Mouse (Mus musculus) stomach, embryonic 15.5 days (tissue): Measurements from ENCODE around the gene Slain2. TPM values are rescaled to one million over a fixed set of nuclear protein-coding genes. Genes with fewer than 3 reads are reported as not detected.
"Not testable (repeated sequence)": the region's sequence is repeated elsewhere in the genome, so short reads cannot be mapped to it uniquely, and the experiment has no call there.

ENCODE experiments used
- ATAC-seq: fragments of 200-750 bp; cut with Nextera tagmentation; 2 replicates; pipeline ENCODE4 v1.8.0; 2017; ENCODE audit warnings: low read depth, moderate number of reproducible peaks, moderate TSS enrichment; ENCODE audit not compliant: insufficient read depth, low FRiP score
- H3K27ac ChIP-seq: fragments of 300-500 bp; sonication (generic); 2 replicates; pipeline ENCODE4 v1.5.1; 2015; ENCODE audit warnings: mild to moderate bottlenecking, inconsistent platforms
- H3K27me3 ChIP-seq: fragments of 300-500 bp; sonication (generic); replicated peaks from 2 replicates; pipeline ENCODE4 v1.6.1; 2015; ENCODE audit warnings: inconsistent platforms
- H3K36me3 ChIP-seq: fragments of 300-500 bp; sonication (generic); 2 replicates; pipeline ENCODE4 v1.6.1; 2015; ENCODE audit warnings: inconsistent platforms
- H3K4me1 ChIP-seq: fragments of 300-500 bp; sonication (generic); 2 replicates; pipeline ENCODE4 v1.6.1; 2015; ENCODE audit warnings: inconsistent platforms
- H3K4me2 ChIP-seq: fragments of 300-500 bp; sonication (generic); 2 replicates; pipeline ENCODE4 v1.6.1; 2015; ENCODE audit warnings: mild to moderate bottlenecking, inconsistent platforms
- H3K4me3 ChIP-seq: fragments of 300-500 bp; sonication (generic); replicated peaks from 2 replicates; pipeline ENCODE4 v1.5.1; 2015; ENCODE audit warnings: inconsistent platforms
- H3K9ac ChIP-seq: fragments of 300-500 bp; sonication (generic); 2 replicates; pipeline ENCODE4 v1.6.1; 2015; ENCODE audit warnings: inconsistent platforms
- H3K9me3 ChIP-seq: fragments of 300-500 bp; sonication (generic); 2 replicates; pipeline ENCODE4 v1.6.1; 2016; ENCODE audit warnings: inconsistent platforms
- WGBS: fragments of 180-500 bp; shearing (Covaris S2); methylation state at CpG from one replicate; pipeline ENCODE4 v1.1.7; 2015; 5-methylcytosine and 5-hydroxymethylcytosine counted together
- polyA plus RNA-seq: library from polyadenylated mRNA; unstranded; fragments of >200 nt; fragmentation: Nextera tagmentation; extraction: Ambion mirVana; gene quantifications from 2 replicates; pipeline ENCODE4 v1.2.1, GENCODE M21; 2015

Gene Slain2
- polyA plus RNA-seq, 1 experiment from 2014 or later = 15.2 TPM

GRCm38 (mm10) chr5:72922796-72923195 is 8.7 kb downstream of the Slain2 start:
- Histone ChIP-seq H3K4me2 (no peak overlapping the region), H3K4me3 (no peak overlapping the region), H3K4me1 (no peaks in the 10 kb centered on the region), H3K9ac (no peak overlapping the region), H3K36me3 (no peaks in the 10 kb centered on the region), H3K27me3 (no peaks in the 10 kb centered on the region), H3K27ac (no peak overlapping the region), H3K9me3 (no peaks in the 10 kb centered on the region)
- WGBS = 90% methylated on average over 3 of the region's 3 CpGs
- no peak for ATAC-seq

DNA sequence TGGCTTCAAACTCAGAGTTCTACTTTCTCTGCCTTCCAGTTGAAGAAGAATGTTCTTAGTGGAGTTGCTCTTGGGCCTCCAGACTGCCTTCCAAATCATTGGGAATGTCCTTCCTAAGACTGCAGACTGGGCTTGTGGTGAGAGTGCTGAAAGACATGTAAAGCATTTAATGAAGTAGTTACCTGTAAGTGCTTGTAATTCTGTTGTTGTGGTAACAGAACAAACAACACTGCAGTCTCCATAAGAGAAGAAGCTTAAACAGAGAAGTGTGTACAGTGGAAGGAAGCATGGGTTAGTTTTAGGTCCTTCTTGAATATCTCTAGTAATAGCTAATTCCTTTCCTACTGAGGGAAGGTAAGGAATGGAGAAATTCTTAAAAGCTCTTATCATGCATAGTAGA is 13.0 kb downstream of the Slain2 start:
- Histone ChIP-seq H3K36me3 (no peaks in the 10 kb centered on the region), H3K4me3 (no peak overlapping the region), H3K27me3 (no peaks in the 10 kb centered on the region), H3K9ac (no peak overlapping the region), H3K27ac (no peak overlapping the region), H3K4me2 (no peak overlapping the region), H3K9me3 (no peaks in the 10 kb centered on the region), H3K4me1 (no peaks in the 10 kb centered on the region)
- ATAC-seq = no peak

DNA sequence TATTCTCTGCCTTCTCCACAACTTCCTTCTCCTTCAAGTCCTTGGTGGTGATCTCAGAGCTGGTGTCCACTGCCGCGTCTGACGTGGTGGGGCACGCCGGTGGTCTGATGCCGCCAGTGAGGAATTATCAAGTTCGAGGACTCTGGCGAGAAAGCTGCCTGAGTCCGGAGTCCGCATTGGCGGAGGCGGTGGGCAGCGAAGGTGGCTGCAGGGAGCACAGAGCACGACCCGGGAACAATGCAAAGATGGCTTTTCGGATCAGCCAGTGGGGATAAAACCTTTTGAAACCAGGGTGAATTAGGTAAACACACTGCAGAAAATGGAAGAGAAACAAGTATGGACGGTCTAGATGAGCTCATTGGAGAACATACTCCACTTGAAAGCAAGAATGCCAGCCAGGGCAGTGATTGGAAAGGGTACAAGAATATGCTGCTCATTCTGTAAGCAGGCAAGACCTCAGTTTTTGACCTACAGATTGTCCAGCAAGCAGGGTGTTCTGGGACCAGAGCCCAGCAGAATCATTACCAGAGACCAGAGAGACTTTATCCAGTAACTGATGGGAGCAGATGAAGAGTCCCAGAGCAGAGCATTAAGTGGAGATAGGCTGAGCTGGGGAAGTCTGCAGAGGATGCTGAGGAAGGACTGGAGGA is 19.0 kb downstream of the Slain2 start:
- no peak for ATAC-seq
- H3K4me2 ChIP-seq = no peak overlapping the region
- no peak overlapping the region for H3K27ac ChIP-seq
- H3K9ac ChIP-seq = no peak overlapping the region
- H3K27me3 ChIP-seq = no peaks in the 10 kb centered on the region
- no peaks in the 10 kb centered on the region for H3K4me1 ChIP-seq
- no peak overlapping the region for H3K4me3 ChIP-seq
- no peaks in the 10 kb centered on the region for H3K36me3 ChIP-seq
- 90% methylated on average over 17 of the region's 17 CpGs for WGBS
- no peaks in the 10 kb centered on the region for H3K9me3 ChIP-seq

- not testable (repeated sequence) for H3K4me1 ChIP-seq, H3K27me3 ChIP-seq, H3K27ac ChIP-seq, H3K4me3 ChIP-seq, ATAC-seq, H3K9me3 ChIP-seq, H3K36me3 ChIP-seq, H3K9ac ChIP-seq, H3K4me2 ChIP-seq
- whole genome bisulfite sequencing = 93% methylated on average over 3 of the region's 3 CpGs
These were observed 24.3 kb downstream of the Slain2 start for GRCm38 (mm10) chr5:72938421-72938820.

- Histone ChIP-seq H3K9ac (no peak overlapping the region), H3K36me3 (no peaks in the 10 kb centered on the region), H3K27me3 (no peaks in the 10 kb centered on the region), H3K4me2 (no peak overlapping the region), H3K4me1 (no peaks in the 10 kb centered on the region), H3K27ac (no peak overlapping the region), H3K4me3 (no peak overlapping the region), H3K9me3 (no peaks in the 10 kb centered on the region)
- WGBS = 93% methylated on average over 2 of the region's 2 CpGs
- ATAC-seq = no peak
These were observed 25.2 kb downstream of the Slain2 start for GRCm38 (mm10) chr5:72939311-72939710.

DNA sequence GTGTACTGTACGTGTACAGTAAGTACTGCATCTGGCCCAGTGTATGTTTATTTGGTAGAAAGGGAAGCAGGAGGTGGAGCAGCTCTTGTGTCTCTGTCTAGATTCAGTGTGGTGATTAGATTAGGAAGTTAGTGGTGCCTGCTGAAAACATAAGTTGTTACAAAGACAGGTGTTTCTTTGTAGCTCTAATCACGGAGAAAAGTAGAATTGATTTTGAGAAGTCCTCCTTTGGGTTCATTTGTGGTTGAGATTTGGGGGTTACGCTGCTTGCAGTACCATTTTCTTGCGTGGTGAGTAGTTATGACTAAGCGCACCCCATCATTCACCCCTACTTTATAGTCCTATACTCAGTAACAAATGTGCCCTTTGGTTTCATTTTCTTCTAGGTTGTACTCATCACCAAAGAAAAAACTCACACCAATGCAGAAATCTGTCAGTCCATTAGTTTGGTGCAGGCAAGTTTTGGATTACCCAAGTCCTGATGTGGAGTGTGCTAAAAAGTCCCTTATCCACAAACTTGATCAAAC is 26.9 kb downstream of the Slain2 start:
- no peaks in the 10 kb centered on the region for H3K9me3 ChIP-seq
- no peak overlapping the region for H3K27ac ChIP-seq
- H3K4me3 ChIP-seq = no peak overlapping the region
- H3K27me3 ChIP-seq = no peaks in the 10 kb centered on the region
- H3K4me1 ChIP-seq = no peaks in the 10 kb centered on the region
- no peak overlapping the region for H3K4me2 ChIP-seq
- H3K36me3 ChIP-seq = no peaks in the 10 kb centered on the region
- no peak overlapping the region for H3K9ac ChIP-seq
- ATAC-seq = no peak
- 79% methylated on average over 5 of the region's 5 CpGs for WGBS

DNA sequence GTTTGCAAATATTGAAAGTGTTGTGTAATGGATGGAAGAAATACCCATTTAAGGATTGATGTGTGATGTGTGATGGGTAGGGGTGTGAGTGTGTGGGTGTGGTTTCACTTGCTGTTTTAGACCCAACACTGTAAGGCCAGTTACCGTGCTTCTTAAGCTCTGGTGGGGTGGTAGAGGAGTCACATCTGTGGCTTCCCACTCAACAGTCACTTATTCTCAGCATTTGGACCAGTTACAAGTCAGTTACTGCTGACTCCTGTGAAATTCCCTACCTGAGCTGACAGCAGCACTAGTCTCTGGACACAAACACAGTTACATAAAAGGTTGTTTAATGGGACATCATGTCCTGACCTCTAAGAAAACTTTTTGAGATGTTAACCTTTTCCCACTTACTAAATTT is 34.0 kb downstream of the Slain2 start:
- no peak for ATAC-seq
- 80% methylated on average over 1 of the region's 1 CpGs for WGBS
- Histone ChIP-seq H3K27ac (no peak overlapping the region), H3K9ac (no peak overlapping the region), H3K4me1 (no peaks in the 10 kb centered on the region), H3K36me3 (no peaks in the 10 kb centered on the region), H3K4me3 (no peak overlapping the region), H3K27me3 (no peaks in the 10 kb centered on the region), H3K4me2 (no peak overlapping the region), H3K9me3 (no peaks in the 10 kb centered on the region)

- no peak overlapping the region for H3K27ac ChIP-seq
- no peak overlapping the region for H3K9ac ChIP-seq
- H3K4me2 ChIP-seq = no peak overlapping the region
- H3K4me1 ChIP-seq = no peaks in the 10 kb centered on the region
- no peak overlapping the region for H3K4me3 ChIP-seq
- no peak for ATAC-seq
- H3K36me3 ChIP-seq = no peaks in the 10 kb centered on the region
- H3K9me3 ChIP-seq = no peaks in the 10 kb centered on the region
- 87% methylated on average over 2 of the region's 2 CpGs for WGBS
- no peaks in the 10 kb centered on the region for H3K27me3 ChIP-seq
These were observed 36.1 kb downstream of the Slain2 start for GRCm38 (mm10) chr5:72950252-72950651.

- Histone ChIP-seq H3K4me2 (no peak overlapping the region), H3K27ac (no peak overlapping the region), H3K9ac (no peak overlapping the region), H3K36me3 (no peaks in the 10 kb centered on the region), H3K9me3 (no peaks in the 10 kb centered on the region), H3K4me3 (no peak overlapping the region), H3K27me3 (no peaks in the 10 kb centered on the region), H3K4me1 (no peaks in the 10 kb centered on the region)
- no peak for ATAC-seq
- 51% methylated on average over 3 of the region's 3 CpGs for WGBS
These were observed 40.0 kb downstream of the Slain2 start for GRCm38 (mm10) chr5:72953996-72954604.

GRCm38 (mm10) chr5:72957281-72957680 is 43.2 kb downstream of the Slain2 start:
- no peak overlapping the region for H3K27ac ChIP-seq
- H3K4me3 ChIP-seq = no peak overlapping the region
- WGBS = 85% methylated on average over 17 of the region's 17 CpGs
- H3K36me3 ChIP-seq = no peaks in the 10 kb centered on the region
- H3K4me2 ChIP-seq = no peak overlapping the region
- no peaks in the 10 kb centered on the region for H3K27me3 ChIP-seq
- no peak for ATAC-seq
- no peaks in the 10 kb centered on the region for H3K4me1 ChIP-seq
- no peaks in the 10 kb centered on the region for H3K9me3 ChIP-seq
- no peak overlapping the region for H3K9ac ChIP-seq

- Histone ChIP-seq H3K4me2 (no peak overlapping the region), H3K4me1 (no peaks in the 10 kb centered on the region), H3K27ac (no peak overlapping the region), H3K4me3 (no peak overlapping the region), H3K27me3 (no peaks in the 10 kb centered on the region), H3K36me3 (no peaks in the 10 kb centered on the region), H3K9me3 (no peaks in the 10 kb centered on the region), H3K9ac (no peak overlapping the region)
- WGBS = 70% methylated on average over 6 of the region's 6 CpGs
- ATAC-seq = no peak
These were observed 46.0 kb downstream of the Slain2 start for GRCm38 (mm10) chr5:72960096-72960495.

DNA sequence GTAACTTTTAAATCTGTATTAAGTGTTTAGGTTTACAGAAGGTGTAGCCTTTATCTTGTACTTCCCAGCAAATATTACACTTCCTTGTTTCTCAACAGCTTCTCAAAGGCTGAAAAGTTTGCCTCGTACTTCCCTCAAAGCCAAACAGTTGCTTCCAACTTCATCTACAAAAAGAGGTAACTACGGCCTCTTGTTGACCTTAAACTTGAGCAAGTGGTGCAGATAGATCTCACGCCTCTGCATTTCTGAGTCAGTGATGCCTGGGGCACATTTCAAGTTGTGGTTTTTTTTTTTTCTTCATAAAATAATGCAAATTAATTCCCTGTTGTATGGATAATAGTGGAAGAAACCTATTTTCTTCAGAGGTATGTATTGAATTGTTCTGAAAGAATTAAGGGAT is 51.6 kb downstream of the Slain2 start:
- 0 out of 2 replicates have a peak, but pooled peaks cover 5% of the 10 kb centered on the region for H3K36me3 ChIP-seq
- ATAC-seq = no peak
- H3K9me3 ChIP-seq = no peaks in the 10 kb centered on the region
- no peak overlapping the region for H3K27ac ChIP-seq
- H3K4me1 ChIP-seq = no peaks in the 10 kb centered on the region
- H3K9ac ChIP-seq = no peak overlapping the region
- no peak overlapping the region for H3K4me3 ChIP-seq
- WGBS = 75% methylated on average over 3 of the region's 3 CpGs
- no peaks in the 10 kb centered on the region for H3K27me3 ChIP-seq
- no peak overlapping the region for H3K4me2 ChIP-seq
